Mouse (Mus musculus) erythroid progenitor cell, adult 5-6 weeks (primary cell): ENCODE data around the gene Fam32a. TPM values are rescaled to one million over a fixed set of nuclear protein-coding genes. Genes with fewer than 3 reads are reported as not detected.

Experiments used
- ATAC-seq: replicated peaks from 2 replicates; pipeline ENCODE4 v1.8.0; 2016; ENCODE audit warnings: moderate number of reproducible peaks, mild to moderate bottlenecking, moderate TSS enrichment, inconsistent platforms; ENCODE audit not compliant: poor library complexity, low FRiP score, severe bottlenecking
- total RNA-seq, 2 experiments: library from RNA; stranded (forward) in 1 of 2; stranded (reverse) in 1 of 2; fragments of 150-400 nt in 1 of 2; fragments of 186-747, 209-891 nt in 1 of 2; gene quantifications; 2 replicates each; pipeline versions ENCODE4 v1.2.3 to v1.2.4; 2015 to 2017; ENCODE audit warnings: low replicate concordance in 2 of 2

The Fam32a gene
- total RNA-seq (2015; ENCODE audit: low replicate concordance) (20.1 and 42.5 TPM in 2 replicates), total RNA-seq (2017; ENCODE audit: low replicate concordance) (25.3 and 30.5 TPM in 2 replicates)

GRCm38 (mm10) chr8:72219541-72220363 lies at the start of gene Fam32a:
TSS of gene Fam32a (plus strand) at chr8:72219730.
- peak; percentile 98 for ATAC-seq

- 0 out of 2 replicates have a peak, but pooled peaks have one; percentile 50 for ATAC-seq
Observed at GRCm38 (mm10) chr8:72177346-72177925, 42.1 kb upstream of the Fam32a start.

GRCm38 (mm10) chr8:72183554-72184202 lies 35.9 kb upstream of the Fam32a start:
- ATAC-seq: no peak

- ATAC-seq: no peak
Observed at GRCm38 (mm10) chr8:72187793-72188331, 31.7 kb upstream of the Fam32a start.

- ATAC-seq: peak; percentile 92
Observed at GRCm38 (mm10) chr8:72189417-72190214, 29.9 kb upstream of the Fam32a start, which contains the start of gene Hsh2d. TSS of gene Hsh2d (plus strand) at chr8:72189638.

GRCm38 (mm10) chr8:72190215-72190539 lies 29.4 kb upstream of the Fam32a start:
- 0 out of 2 replicates have a peak, but pooled peaks have one; percentile 20 for ATAC-seq

- no peak for ATAC-seq
Observed at GRCm38 (mm10) chr8:72192065-72192464, 27.5 kb upstream of the Fam32a start.

GRCm38 (mm10) chr8:72197997-72198396 lies 21.5 kb upstream of the Fam32a start:
- ATAC-seq: 0 out of 2 replicates have a peak, but pooled peaks have one; percentile 31

- ATAC-seq: no peak
Observed at GRCm38 (mm10) chr8:72208582-72208981, 10.9 kb upstream of the Fam32a start.

- ATAC-seq: no peak
Observed at GRCm38 (mm10) chr8:72210222-72210621, 9.3 kb upstream of the Fam32a start.

- ATAC-seq: no peak
Observed at GRCm38 (mm10) chr8:72210710-72211109, 8.8 kb upstream of the Fam32a start.

- ATAC-seq: no peak
Observed at GRCm38 (mm10) chr8:72211846-72212245, 7.7 kb upstream of the Fam32a start.

- ATAC-seq: no peak
Observed at GRCm38 (mm10) chr8:72212751-72213150, 6.8 kb upstream of the Fam32a start, which contains the start of gene Cib3. TSS of gene Cib3 (minus strand) at chr8:72212837.

GRCm38 (mm10) chr8:72213536-72213935 lies 6.0 kb upstream of the Fam32a start, which contains the start of gene Gm11034:
TSS of gene Gm11034 (minus strand) at chr8:72213636.
- ATAC-seq: no peak

GRCm38 (mm10) chr8:72215060-72215459 lies 4.5 kb upstream of the Fam32a start:
- no peak for ATAC-seq

GRCm38 (mm10) chr8:72215871-72216270 lies 3.7 kb upstream of the Fam32a start:
- ATAC-seq: no peak

- ATAC-seq: no peak
Observed at GRCm38 (mm10) chr8:72218781-72219540, 569 bp upstream of the Fam32a start.

GRCm38 (mm10) chr8:72220758-72221157 lies 1.2 kb downstream of the Fam32a start:
- ATAC-seq: no peak

- no peak for ATAC-seq
Observed at GRCm38 (mm10) chr8:72222656-72223055, 3.1 kb downstream of the Fam32a start.
